In genomic region chr3:152931354-152931753, GRCm38 (mm10) we compare ENCODE assay signal across 26 mouse cellular contexts. TPM values are rescaled to one million over a fixed set of nuclear protein-coding genes. Genes with fewer than 3 reads are reported as not detected.
"Had no signal": no experiment of that assay in that cellular context is flagged by ENCODE, and none has a peak within 500 bp of the region (broad histone marks: within the 10 kb centered on the region; RNA-seq: fewer than 3 reads in every experiment).

No protein-coding gene starts in this region.

- H3K27ac ChIP-seq: gastrocnemius, adult 2 months; heart, embryonic 10.5 days; hindbrain, embryonic 10.5 days; hindbrain, embryonic 12.5 days; hindbrain, embryonic 15.5 days; kidney, embryonic 15.5 days; kidney, postnatal 0 days; left cerebral cortex, adult 2 months; limb, embryonic 10.5 days; limb, embryonic 12.5 days; liver, embryonic 13.5 days; liver, embryonic 15.5 days had no signal

- ATAC-seq: intestine, embryonic 16.5 days had no signal

- H3K9me3 ChIP-seq: heart, embryonic 10.5 days; heart, embryonic 12.5 days; hindbrain, embryonic 10.5 days; hindbrain, embryonic 12.5 days; hindbrain, embryonic 15.5 days; kidney, embryonic 15.5 days; limb, embryonic 10.5 days; limb, embryonic 12.5 days; liver, embryonic 13.5 days; liver, embryonic 15.5 days had no signal

- H3K4me2 ChIP-seq: heart, embryonic 12.5 days; hindbrain, embryonic 12.5 days; hindbrain, embryonic 15.5 days; kidney, embryonic 15.5 days; limb, embryonic 12.5 days; liver, embryonic 11.5 days; liver, embryonic 13.5 days; liver, embryonic 15.5 days had no signal

- H3K36me3 ChIP-seq: heart, embryonic 10.5 days; heart, embryonic 12.5 days; hindbrain, embryonic 10.5 days; hindbrain, embryonic 12.5 days; hindbrain, embryonic 15.5 days; kidney, embryonic 15.5 days; limb, embryonic 10.5 days; limb, embryonic 12.5 days; liver, embryonic 13.5 days; liver, embryonic 15.5 days had no signal

- H3K27me3 ChIP-seq: heart, embryonic 12.5 days; hindbrain, embryonic 12.5 days; hindbrain, embryonic 15.5 days; kidney, embryonic 15.5 days; limb, embryonic 12.5 days; liver, embryonic 13.5 days; liver, embryonic 15.5 days had no signal

- H3K4me3 ChIP-seq: gastrocnemius, adult 2 months; heart, embryonic 10.5 days; heart, embryonic 12.5 days; hindbrain, embryonic 10.5 days; hindbrain, embryonic 12.5 days; hindbrain, embryonic 15.5 days; kidney, embryonic 15.5 days; left cerebral cortex, adult 2 months; limb, embryonic 10.5 days; limb, embryonic 12.5 days; liver, embryonic 13.5 days; liver, embryonic 15.5 days had no signal

- DNase-seq: gastrocnemius, adult 2 months; gastrocnemius, postnatal 14 days; gastrocnemius, postnatal 36 days; heart, adult 18-20 months; heart, postnatal 10 days; heart, postnatal 4 days; kidney, adult 11 months; kidney, adult 2 months; kidney, adult 9 months; kidney, postnatal 14 days; kidney, postnatal 36 days; liver, embryonic 13.5 days had no signal

- H3K9ac ChIP-seq: heart, embryonic 12.5 days; hindbrain, embryonic 12.5 days; hindbrain, embryonic 15.5 days; kidney, embryonic 15.5 days; limb, embryonic 12.5 days; liver, embryonic 13.5 days; liver, embryonic 15.5 days had no signal

RNA-seq across cellular contexts. Expression of gene St6galnac5, which starts 50.7 kb away (rescaled TPM):
- total RNA-seq: heart, adult 18-20 months; heart, postnatal 10 days; heart, postnatal 25 days had no signal
